Mouse (Mus musculus): ENCODE results near the gene Optn.

Optn gene

GRCm38 (mm10) chr2:5031215-5031614 lies 32.6 kb downstream of the Optn start:
- DNase-seq (ENCODE audit: low read depth, low spot score): peak; percentile 71

GRCm38 (mm10) chr2:5029808-5030207 lies 34.0 kb downstream of the Optn start:
- DNase-seq (ENCODE audit: low read depth, low spot score): no peak

DNA sequence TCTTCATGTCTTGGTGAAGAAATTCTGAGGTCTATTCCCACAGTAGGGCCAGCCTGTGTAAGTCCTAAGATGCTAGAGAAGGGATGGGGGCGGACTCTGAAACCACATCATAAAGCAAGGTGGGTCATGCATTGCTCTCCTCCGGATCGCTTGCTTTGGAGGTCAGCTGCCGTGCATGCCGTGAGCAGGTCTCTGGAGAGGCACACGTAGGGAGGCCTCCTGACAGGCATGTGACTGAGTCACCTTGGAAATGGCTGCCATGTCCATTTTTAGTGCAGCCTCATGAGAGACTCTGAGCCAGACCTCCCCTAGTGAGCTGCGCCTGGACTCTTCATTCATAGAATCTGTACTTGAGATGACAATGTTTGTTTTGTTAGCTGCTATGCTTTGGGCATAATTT lies 35.8 kb downstream of the Optn start:
- no peak for DNase-seq (ENCODE audit: low read depth, low spot score)

GRCm38 (mm10) chr2:5027057-5027456 lies 36.8 kb downstream of the Optn start:
- no peak for DNase-seq (ENCODE audit: low read depth, low spot score)

GRCm38 (mm10) chr2:5025162-5025733 lies 38.6 kb downstream of the Optn start:
- no peak for DNase-seq (ENCODE audit: low read depth, low spot score)

- no peak for DNase-seq (ENCODE audit: low read depth, low spot score)
Measured at GRCm38 (mm10) chr2:5023699-5024399, 40.0 kb downstream of the Optn start.

GRCm38 (mm10) chr2:5023275-5023674 lies 40.6 kb downstream of the Optn start:
- DNase-seq (ENCODE audit: low read depth, low spot score): no peak

- peak; percentile 76 for DNase-seq (ENCODE audit: low read depth, low spot score)
Measured at GRCm38 (mm10) chr2:5019708-5020107, 44.1 kb downstream of the Optn start.

DNA sequence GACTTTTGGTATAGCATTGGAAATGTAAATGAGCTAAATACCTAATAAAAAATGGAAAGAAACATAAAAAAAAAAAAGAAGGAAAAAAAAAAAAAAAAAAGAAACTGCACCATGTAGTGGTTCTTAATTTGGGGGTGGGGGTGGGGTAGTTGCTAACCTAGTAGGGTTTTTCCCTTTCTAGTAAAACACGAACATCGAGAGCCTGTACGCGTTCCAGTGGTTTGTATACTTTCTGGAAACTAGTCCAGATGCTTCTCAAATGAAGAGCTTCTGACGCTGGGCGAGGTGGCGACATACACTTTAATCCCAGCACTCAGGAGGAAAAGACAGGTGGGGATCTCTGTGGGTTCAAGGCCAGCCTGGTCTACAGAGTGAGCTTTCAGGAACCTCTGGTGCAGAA lies 46.9 kb downstream of the Optn start:
- DNase-seq (ENCODE audit: low read depth, low spot score): no peak

GRCm38 (mm10) chr2:5015527-5015926 lies 48.3 kb downstream of the Optn start:
- DNase-seq (ENCODE audit: low read depth, low spot score): no peak

DNA sequence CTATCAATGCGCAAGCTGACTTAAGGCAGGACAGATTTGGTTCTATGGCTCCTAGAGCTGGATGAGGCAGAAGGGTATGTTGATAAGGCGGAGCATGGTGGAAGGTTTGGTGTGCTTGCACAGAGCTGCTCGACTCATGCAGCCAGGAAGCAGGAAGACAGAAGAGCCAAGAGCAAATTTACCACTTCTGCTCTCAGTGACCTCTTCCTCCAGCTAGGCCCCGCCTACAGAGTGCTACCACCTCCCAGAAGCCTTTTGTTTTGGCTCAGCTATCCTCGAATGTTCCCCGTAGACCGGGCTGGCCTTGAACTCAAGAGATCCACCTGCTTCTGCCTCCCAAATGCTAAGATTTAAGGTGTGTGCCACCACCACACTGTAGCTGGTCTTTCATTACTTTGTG lies 49.2 kb downstream of the Optn start:
- no peak for DNase-seq (ENCODE audit: low read depth, low spot score)

DNA sequence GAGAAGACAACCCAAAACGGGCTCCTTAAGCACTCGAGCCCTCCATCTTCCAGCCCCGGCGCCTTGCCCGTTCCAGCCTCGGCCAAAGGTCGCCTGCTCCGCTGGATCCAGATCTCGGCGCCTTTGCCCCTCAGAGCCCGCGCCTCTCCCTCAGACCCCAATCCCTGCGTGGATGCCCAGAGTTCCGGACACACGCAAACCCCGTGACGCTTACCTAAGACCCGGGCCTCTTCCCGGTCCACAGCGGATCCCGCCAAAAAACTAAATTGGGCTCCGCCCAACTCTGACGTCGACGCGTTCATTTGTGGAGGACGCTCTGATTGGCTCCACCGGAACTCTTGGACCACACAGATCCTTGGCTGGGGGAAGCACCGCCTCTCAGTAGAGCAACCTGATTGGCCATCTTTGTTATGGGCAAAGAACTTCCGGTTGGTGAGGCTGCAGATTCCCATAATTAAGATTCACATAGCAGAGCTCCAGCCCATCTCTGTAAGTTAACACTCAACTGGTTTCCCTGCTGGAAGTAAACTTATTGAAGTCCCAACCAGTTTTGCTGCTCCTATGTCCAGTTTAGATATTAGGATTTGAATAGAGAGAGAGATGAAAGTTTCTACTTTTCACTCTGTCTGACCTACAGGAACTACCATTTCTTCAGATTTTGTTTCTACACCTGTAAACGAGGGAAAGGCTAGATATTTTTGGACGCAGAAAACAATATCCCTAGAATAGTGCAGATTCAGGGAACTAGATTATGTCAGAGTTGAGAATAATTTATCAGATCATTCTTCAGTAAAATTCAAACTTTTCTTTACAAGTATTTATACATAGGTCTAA lies 51.1 kb downstream of the Optn start, which contains the start of gene Mcm10:
TSS of gene Mcm10 (minus strand) at position 301 of the 834 bp plus-strand sequence.
- peak; percentile 86 for DNase-seq (ENCODE audit: low read depth, low spot score)

DNA sequence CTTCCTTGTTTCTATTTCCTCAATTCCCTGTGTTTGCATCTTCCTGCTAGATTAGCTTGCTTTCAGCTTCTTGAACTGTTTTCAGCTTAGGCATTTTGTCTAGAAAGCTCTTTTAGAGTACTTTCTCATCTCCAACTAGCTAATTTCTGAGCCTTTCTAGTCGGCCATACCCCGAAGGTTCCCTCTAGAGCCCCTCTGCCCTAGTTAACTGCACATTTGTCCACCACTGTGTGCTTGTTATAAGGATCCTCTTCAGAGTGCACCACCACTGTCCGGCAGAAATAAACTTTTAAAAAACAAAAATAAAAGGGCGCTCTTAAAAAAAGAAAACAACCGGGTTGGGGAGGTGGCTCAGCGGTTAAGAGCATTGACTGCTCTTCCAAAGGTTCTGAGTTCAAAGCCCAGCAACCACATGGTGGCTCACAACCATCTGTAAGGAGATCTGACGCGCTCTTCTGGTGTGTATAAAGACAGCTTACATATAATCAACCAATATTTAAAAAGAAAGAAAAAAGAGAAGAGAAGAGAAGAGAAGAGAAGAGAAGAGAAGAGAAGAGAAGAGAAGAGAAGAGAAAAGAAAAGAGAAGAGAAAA lies 51.9 kb downstream of the Optn start:
- no peak for DNase-seq (ENCODE audit: low read depth, low spot score)

DNA sequence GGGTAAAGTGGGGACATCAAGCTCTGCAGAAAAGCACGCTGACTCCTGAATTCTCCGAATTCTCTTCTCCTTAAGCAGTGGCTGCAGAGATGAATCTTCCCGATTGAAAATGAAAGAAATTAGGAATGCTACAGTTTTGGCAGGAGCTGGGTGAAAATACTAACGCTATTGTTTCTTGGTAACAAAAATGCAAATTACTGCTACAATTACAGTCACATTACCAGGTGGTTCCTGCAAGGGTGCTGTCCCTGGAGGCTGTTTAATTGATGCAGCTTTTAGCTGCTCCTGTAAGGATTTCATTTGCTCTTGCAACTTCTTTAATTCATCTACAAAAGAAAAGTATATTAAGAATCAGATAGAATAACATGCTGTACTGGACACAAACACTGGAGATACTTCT lies 56.7 kb downstream of the Optn start:
- peak; percentile 17 for DNase-seq (ENCODE audit: low read depth, low spot score)

- DNase-seq (ENCODE audit: low read depth, low spot score): no peak
Measured at GRCm38 (mm10) chr2:5001266-5001665, 62.6 kb downstream of the Optn start.

- DNase-seq (ENCODE audit: low read depth, low spot score): no peak
Measured at GRCm38 (mm10) chr2:4998905-4999304, 64.9 kb downstream of the Optn start.

GRCm38 (mm10) chr2:4996421-4996824 lies 67.4 kb downstream of the Optn start:
- no peak for DNase-seq (ENCODE audit: low read depth, low spot score)

GRCm38 (mm10) chr2:4995646-4996045 lies 68.2 kb downstream of the Optn start:
- DNase-seq (ENCODE audit: low read depth, low spot score): no peak

DNA sequence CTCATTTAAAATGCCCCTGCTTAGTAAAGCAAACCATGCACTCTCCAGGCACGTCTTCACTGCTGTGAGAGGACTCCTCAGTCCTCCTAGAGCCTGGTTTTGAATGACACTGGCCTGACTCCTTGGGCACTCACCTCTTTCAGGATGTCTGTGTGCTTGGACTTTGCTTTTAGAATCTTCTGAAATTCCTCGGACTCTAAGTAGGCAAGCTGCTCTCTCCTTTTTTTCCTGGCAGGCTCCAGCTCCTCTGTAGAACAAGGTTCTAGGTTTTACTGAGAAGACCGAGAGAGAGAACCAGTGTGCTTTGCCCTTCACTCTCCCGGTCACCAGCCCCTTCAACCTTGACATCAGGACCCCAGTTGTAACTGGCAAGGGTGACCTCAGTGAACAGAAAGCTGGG lies 69.4 kb downstream of the Optn start:
- DNase-seq (ENCODE audit: low read depth, low spot score): no peak

DNA sequence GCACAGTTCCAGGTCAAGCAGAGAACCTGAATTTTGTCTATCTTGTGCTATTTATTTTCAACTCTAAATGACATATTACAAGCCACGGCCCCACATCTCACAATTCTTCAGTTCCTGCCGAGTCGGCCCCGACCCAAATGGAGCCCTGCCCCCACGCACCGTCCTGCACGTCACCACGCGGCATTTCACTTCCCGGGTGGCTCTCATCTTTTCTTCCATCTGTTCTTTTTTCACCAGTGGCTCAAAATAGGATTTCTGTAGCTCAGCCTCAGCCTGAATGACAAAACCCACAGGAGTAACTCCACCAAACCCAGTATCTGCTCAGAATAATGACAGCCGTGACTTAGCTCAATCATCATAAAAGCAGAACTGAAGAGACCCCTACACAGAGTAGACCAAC lies 70.3 kb downstream of the Optn start:
- DNase-seq (ENCODE audit: low read depth, low spot score): peak; percentile 48

GRCm38 (mm10) chr2:4988826-4989424 lies 74.9 kb downstream of the Optn start:
- no peak for DNase-seq (ENCODE audit: low read depth, low spot score)

Measured in telencephalon, adult 2 months (tissue).